Mouse (Mus musculus) cerebellum, adult 11-12 months (tissue): ENCODE data around the gene Efcab12.
A peak's percentile ranks its signal among the peaks of the same experiment; 100 is the strongest.

Source experiments
- DNase-seq: peaks from one replicate; pipeline ENCODE4 v3.0.0; 2022

Gene Efcab12

GRCm38 (mm10) chr6:115782781-115783180 is 55.4 kb downstream of the Efcab12 start:
- no peak for DNase-seq

- peak; percentile 40 for DNase-seq
These were observed 61.8 kb downstream of the Efcab12 start for GRCm38 (mm10) chr6:115776363-115776762.

DNA sequence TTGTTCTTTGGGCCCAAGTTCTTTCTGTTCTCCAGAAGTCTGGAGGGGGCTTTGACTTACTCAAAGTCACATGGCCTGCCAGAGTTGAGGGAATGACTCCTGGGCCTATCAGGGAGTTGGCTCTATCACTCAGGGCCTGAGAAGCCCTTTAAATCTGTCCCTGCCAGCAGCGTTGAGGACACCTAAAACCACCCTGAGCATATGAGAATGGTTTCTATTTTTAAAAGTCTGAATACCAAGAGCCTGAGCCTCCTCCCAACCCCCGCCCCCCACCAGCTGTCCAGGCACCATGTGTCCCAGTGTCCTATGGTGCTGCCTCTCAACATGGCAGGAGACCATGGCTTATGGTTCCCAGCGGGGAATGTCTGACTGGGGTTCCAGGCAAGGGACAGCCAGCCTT is 62.4 kb downstream of the Efcab12 start:
- DNase-seq = peak; percentile 83

DNA sequence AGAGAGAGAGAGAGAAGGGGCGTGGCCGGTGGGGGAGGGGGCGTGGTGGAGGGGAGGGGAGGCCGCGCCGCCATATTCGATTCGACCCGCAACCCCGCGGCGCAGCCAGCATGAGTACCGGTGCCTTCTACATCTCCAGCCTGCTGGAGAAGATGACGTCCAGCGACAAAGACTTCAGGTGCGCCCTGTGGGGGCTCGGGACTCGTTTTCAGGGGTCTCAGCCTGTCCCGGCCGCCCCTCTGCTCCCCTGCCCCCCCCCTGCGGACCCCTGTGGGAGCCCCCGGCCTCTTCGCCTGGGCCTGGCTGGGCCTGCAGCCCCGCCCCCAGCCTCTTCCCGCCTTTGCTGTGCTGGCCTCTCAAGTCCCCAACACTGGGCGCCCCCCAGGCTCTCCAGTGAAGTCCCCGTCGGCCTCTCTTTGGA is 63.7 kb downstream of the Efcab12 start, which contains the start of gene Cand2:
TSS of gene Cand2 (plus strand) at position 38 of the 421 bp plus-strand sequence.
- peak; percentile 56 for DNase-seq

GRCm38 (mm10) chr6:115773966-115774413 is 64.2 kb downstream of the Efcab12 start:
- DNase-seq = peak; percentile 38

- no peak for DNase-seq
These were observed 65.6 kb downstream of the Efcab12 start for GRCm38 (mm10) chr6:115772604-115773003.

- no peak for DNase-seq
These were observed 66.0 kb downstream of the Efcab12 start for GRCm38 (mm10) chr6:115772201-115772600.

DNA sequence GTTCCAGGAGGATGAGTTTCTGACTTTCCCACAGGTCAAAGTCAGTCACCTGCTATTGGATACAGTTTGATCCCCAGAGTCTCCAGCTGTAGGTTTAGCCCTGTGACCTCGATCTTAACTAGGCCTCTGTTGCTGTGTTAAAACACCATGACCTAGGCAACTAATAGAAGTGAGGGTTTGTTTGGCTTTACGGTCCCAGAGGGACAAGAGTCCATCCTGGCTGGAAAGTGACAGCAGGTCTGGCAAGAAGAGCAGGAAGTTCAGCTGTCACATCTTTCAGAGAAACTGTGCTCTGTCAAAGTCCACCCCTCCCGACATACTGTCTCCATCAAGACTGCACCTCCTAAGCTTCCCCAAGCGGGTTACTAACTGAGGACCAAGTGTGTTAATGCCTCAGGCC is 67.4 kb downstream of the Efcab12 start:
- no peak for DNase-seq

DNA sequence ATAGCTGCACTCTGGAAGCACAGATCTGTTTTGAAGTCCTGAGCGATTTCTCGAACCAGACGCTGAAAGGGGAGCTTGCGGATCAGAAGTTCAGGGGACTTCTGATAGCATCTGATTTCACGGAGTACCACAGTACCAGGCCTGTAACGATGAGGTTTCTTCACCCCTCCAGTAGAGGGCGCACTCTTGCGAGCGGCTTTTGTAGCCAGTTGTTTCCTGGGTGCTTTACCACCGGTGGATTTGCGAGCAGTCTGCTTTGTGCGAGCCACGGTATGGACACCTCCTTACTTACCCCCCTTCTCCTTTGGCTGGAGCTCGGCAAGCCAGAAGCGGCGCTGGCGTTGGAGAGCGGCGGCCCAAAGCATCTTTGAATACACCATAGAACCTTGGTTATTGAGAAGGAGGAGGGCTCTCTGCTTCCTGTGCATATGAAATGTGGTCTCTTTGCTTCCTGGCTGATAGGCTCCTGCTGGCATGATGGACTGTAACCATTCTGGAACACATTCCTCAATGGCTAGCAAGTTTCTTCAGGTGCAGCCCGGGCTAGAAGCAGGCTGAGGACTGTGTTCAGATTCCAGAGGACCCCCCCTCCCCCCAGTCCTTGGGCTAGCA is 68.0 kb downstream of the Efcab12 start:
- DNase-seq = no peak

DNA sequence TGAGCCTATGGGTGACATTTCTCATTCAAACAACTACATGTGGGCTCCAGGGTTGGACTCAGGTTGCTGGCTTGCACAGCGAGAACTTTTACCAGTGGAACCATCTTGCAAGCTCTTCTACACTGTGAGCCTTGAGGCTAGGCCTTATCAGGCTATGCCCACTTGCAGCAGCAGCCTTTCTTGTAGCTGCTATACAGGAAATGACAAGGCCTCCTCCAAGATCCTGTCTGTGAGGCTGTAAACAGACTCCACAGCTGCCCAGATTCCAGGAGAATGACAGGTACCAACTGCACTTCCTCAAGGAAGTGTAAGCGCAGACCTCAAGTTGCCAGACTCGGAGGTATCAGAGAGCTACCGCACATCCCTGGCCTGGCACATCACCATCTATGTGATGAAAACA is 70.0 kb downstream of the Efcab12 start:
- DNase-seq = no peak

- DNase-seq = no peak
These were observed 70.9 kb downstream of the Efcab12 start for GRCm38 (mm10) chr6:115767357-115767756.

DNA sequence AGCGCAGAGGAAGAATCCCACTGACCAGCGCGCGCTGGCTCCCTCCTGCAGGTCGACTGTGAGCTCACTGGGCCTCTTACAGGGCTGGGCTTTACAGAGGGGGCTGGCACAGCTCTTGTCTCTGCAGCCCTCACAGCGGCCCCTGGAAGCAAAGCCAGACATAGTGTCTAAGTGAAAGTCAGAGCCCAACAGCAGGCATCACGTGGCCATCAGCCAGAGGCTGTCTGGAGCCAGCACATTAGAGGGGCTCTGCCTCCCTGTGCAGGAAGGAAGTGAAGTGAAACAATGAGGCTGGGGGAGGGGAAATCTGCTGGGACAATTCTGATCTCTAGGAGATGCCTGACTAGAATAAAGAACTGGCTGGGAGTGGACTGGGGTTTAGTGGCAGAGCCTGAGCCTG is 74.0 kb downstream of the Efcab12 start:
- DNase-seq = no peak

DNA sequence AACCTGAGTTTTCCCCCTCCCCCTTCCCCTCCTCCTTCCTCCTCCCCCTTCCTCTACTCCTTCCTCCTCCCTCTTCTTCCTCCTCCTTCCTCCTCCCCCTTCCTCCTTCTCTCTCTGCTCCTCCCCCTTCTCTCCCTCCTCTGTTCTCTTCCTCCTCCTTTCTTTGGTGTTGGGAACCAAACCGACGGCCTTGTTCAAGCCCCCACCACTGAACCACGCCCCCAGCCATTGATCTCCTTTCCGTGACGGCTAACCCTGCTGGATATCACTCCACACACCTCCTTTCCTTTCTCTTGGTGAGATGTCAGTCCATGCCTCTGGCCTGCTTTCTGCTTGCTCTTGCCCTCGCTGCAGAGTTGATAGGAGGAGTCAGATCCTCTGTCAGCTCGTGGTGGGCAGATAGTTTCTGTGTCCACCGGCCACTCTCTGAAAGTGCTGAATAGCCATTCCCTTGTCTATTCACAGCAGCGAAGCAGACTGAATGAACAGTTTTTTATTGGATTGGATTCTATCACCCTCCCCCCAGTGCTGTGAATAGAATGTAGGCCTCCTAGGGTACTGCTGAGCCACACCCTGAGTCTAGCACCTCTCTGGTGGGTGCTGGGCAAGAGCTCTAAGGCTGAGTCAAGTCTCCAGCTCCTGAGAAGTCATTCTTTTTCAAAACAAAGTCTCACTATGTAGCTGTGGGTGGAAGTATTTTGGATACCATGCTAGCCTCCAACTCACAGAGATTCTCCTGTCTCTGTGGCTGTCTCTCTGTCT is 76.0 kb downstream of the Efcab12 start, which contains the start of gene Tmem40:
TSS of gene Tmem40 (minus strand) at position 416 of the 762 bp plus-strand sequence.
- DNase-seq = no peak

DNA sequence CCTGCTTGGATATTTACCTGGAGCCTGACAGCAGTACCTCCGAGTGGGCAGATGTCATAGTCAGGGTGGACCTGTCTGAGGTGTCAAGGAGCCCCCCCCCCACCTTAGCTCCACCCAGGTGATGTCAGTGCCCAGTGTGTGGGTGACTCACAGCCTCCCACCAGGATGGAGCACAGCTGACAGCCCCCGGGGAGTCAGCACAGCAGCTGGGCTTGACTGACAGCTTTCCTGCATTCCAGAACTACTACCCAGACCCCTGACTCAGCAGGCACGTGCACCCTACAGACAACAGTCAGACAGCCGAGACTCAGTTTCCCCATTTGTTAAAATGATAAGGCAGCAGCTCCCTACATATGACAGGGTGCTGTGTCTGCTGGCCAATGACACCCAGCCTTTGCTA is 77.2 kb downstream of the Efcab12 start:
- DNase-seq = no peak
